11 mouse cellular contexts compared by ENCODE assay signal in the genomic region with DNA sequence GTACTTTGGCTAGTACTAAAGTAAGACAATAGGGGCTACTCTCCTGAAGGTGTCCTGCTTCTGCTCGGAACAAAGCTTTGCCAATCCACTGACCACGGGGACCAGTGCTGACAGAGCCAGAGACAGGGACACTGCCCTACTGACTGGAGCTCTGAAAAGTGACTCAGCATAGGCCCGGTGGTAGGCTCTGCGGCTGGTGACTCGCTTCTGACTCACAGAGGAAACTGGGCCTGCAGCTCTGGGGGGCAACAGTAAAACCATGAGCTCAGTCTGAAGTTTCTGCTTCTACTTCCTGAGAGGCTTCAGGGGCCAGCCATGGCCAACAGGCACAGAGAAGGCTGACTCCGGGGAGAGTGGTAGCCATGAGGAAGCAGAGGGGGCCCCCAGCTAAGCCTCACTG. TPM values are rescaled to one million over a fixed set of nuclear protein-coding genes. Genes with fewer than 3 reads are reported as not detected.
DNase-seq lines count a peak whose midpoint lies in the region; ATAC-seq and TF ChIP-seq lines count a peak whose summit lies in the region.
"Had no signal": no experiment of that assay in that cellular context is flagged by ENCODE, and none has a peak within 500 bp of the region (broad histone marks: within the 10 kb centered on the region; RNA-seq: fewer than 3 reads in every experiment).

No protein-coding gene starts in this region.

- intact Hi-C loops in heart, postnatal 25 days (cut with DNase I) = no loop called here

- no peak overlapping the region for H3K27ac ChIP-seq in midbrain, embryonic 13.5 days
- H3K27ac ChIP-seq in midbrain, embryonic 10.5 days (replicated peaks) = no peak overlapping the region

- no peaks in the 10 kb centered on the region for H3K36me3 ChIP-seq in midbrain, embryonic 13.5 days
- no peaks in the 10 kb centered on the region for H3K36me3 ChIP-seq in midbrain, embryonic 10.5 days
- no peaks in the 10 kb centered on the region for H3K36me3 ChIP-seq in G1E (replicated peaks)

- peaks cover 45% of the 10 kb centered on the region for H3K27me3 ChIP-seq in midbrain, embryonic 13.5 days
- H3K27me3 ChIP-seq in midbrain, embryonic 10.5 days (ENCODE audit: low read depth, poor library complexity, severe bottlenecking) = peaks cover 71% of the 10 kb centered on the region
- H3K27me3 ChIP-seq in G1E (ENCODE audit: insufficient read depth, low read length) = peaks cover 8% of the 10 kb centered on the region; the same call in 1 of the 2 replicates

- H3K9me3 ChIP-seq in midbrain, embryonic 13.5 days = no peaks in the 10 kb centered on the region
- no peaks in the 10 kb centered on the region for H3K9me3 ChIP-seq in midbrain, embryonic 10.5 days (replicated peaks)
- no peaks in the 10 kb centered on the region for H3K9me3 ChIP-seq in G1E (replicated peaks)

- 0 out of 2 replicates have a peak overlapping the region, but pooled peaks have one; percentile 10 for H3K9ac ChIP-seq in midbrain, embryonic 13.5 days (replicated peaks)

- 75% methylated on average over 6 of the region's 6 CpGs for WGBS in midbrain, embryonic 13.5 days
- WGBS in midbrain, embryonic 10.5 days = 64% methylated on average over 6 of the region's 6 CpGs

- H3K4me1 ChIP-seq in midbrain, embryonic 13.5 days (replicated peaks) = no peaks in the 10 kb centered on the region
- H3K4me1 ChIP-seq in midbrain, embryonic 10.5 days = peaks cover 25% of the 10 kb centered on the region
- H3K4me1 ChIP-seq in G1E (ENCODE audit: insufficient read depth, low read depth, low read length) = no peaks in the 10 kb centered on the region; the same call in 1 of the 2 replicates

- no peak overlapping the region for H3K4me2 ChIP-seq in midbrain, embryonic 13.5 days (replicated peaks)

- no peak overlapping the region for H3K4me3 ChIP-seq in midbrain, embryonic 13.5 days (replicated peaks)
- H3K4me3 ChIP-seq in midbrain, embryonic 10.5 days = no peak overlapping the region
- H3K4me3 ChIP-seq in G1E (ENCODE audit: low read depth, low read length) = no peak overlapping the region

- no peak for DNase-seq in midbrain, embryonic 10.5 days (ENCODE audit: low spot score)
- no peak for DNase-seq in G1E (ENCODE audit: low spot score)
- peak; percentile 77 for DNase-seq in fibroblast of lung, adult 2 months (ENCODE audit: low read depth)
- peak; percentile 66 to 77 for DNase-seq in natural killer cell, adult 2 months (ENCODE audit: low spot score in 2 of 2)
- DNase-seq in heart, postnatal 25 days (ENCODE audit: low spot score) = no peak
- DNase-seq: cerebellum, postnatal 10 days had no signal

- no peak for TF ChIP-seq CTCF in G1E (IDR thresholded peaks at IDR 0.05; ENCODE audit: low read depth, low read length)

- no peak for ATAC-seq in midbrain, embryonic 13.5 days
- ATAC-seq in G1E (ENCODE audit: extremely low read depth, insufficient number of reproducible peaks, low FRiP score, poor library complexity, severe bottlenecking) = peak; percentile 31; the same call in 1 of the 2 replicates
- ATAC-seq in erythroblast, adult 5-6 weeks (replicated peaks; ENCODE audit: low FRiP score, poor library complexity, severe bottlenecking) = no peak
- ATAC-seq in cerebellum, adult (ENCODE audit: insufficient number of reproducible peaks, low FRiP score, low TSS enrichment) = no peak
- ATAC-seq: forebrain, embryonic 16.5 days had no signal

RNA-seq across cellular contexts. Expression of a gene that starts 7.1 kb away (rescaled TPM):
- 0.75 and 0.96 TPM in 2 replicates for polyA plus RNA-seq in midbrain, embryonic 13.5 days (2015; fragmentation: Nextera tagmentation; extraction: Ambion mirVana)
- polyA plus RNA-seq in midbrain, embryonic 10.5 days (2016; fragmentation: Nextera tagmentation; extraction: Ambion mirVana) = 0.74 and 1.1 TPM in 2 replicates
- total RNA-seq in G1E (2014; fragmentation: Nextera tagmentation) = not detected in 2 replicates
- total RNA-seq in G1E (2017) = 0.11 TPM in 1 of 2 replicates, not detected in the other
- not detected in 2 replicates for polyA plus RNA-seq in G1E (2012)
- not detected in 2 replicates for total RNA-seq in erythroblast, adult 5-6 weeks (2015; ENCODE audit: low replicate concordance)
- total RNA-seq in erythroblast, adult 5-6 weeks (2017; ENCODE audit: low replicate concordance) = 2.0 TPM in 1 of 2 replicates, not detected in the other
- total RNA-seq in heart, postnatal 25 days (2021) = not detected

RNA-seq across cellular contexts. Expression of a gene that starts 20.9 kb away (rescaled TPM):
- 3.8 and 4.0 TPM in 2 replicates for polyA plus RNA-seq in midbrain, embryonic 13.5 days (2015; fragmentation: Nextera tagmentation; extraction: Ambion mirVana)
- polyA plus RNA-seq in midbrain, embryonic 10.5 days (2016; fragmentation: Nextera tagmentation; extraction: Ambion mirVana) = 2.5 and 2.7 TPM in 2 replicates
- total RNA-seq in G1E (2014; fragmentation: Nextera tagmentation) = not detected in 2 replicates
- 0.12 and 0.76 TPM in 2 replicates for total RNA-seq in G1E (2017)
- 0.03 and 0.07 TPM in 2 replicates for polyA plus RNA-seq in G1E (2012)
- total RNA-seq in erythroblast, adult 5-6 weeks (2015; ENCODE audit: low replicate concordance) = 6.9 and 8.3 TPM in 2 replicates
- 7.3 and 7.8 TPM in 2 replicates for total RNA-seq in erythroblast, adult 5-6 weeks (2017; ENCODE audit: low replicate concordance)
- under 1 TPM; 0.20 to 0.73 TPM for total RNA-seq in heart, postnatal 25 days (2021)

RNA-seq across cellular contexts. Expression of a gene that starts 27.8 kb away (rescaled TPM):
- polyA plus RNA-seq in midbrain, embryonic 13.5 days (2015; fragmentation: Nextera tagmentation; extraction: Ambion mirVana) = not detected in 2 replicates
- polyA plus RNA-seq in midbrain, embryonic 10.5 days (2016; fragmentation: Nextera tagmentation; extraction: Ambion mirVana) = 0.16 TPM in 1 of 2 replicates, not detected in the other
- total RNA-seq in G1E (2014; fragmentation: Nextera tagmentation) = not detected in 2 replicates
- not detected in 2 replicates for total RNA-seq in G1E (2017)
- not detected in 2 replicates for polyA plus RNA-seq in G1E (2012)
- not detected in 2 replicates for total RNA-seq in erythroblast, adult 5-6 weeks (2015; ENCODE audit: low replicate concordance)
- total RNA-seq in erythroblast, adult 5-6 weeks (2017; ENCODE audit: low replicate concordance) = not detected in 2 replicates
- total RNA-seq in heart, postnatal 25 days (2021) = not detected
- total RNA-seq: left cerebral cortex, postnatal 36 days had no signal
- polyA plus RNA-seq: forebrain, embryonic 16.5 days had no signal

Comparison
In these comparisons a context has a peak if more than half of its experiments do, and no peak if none do; other contexts are left out.
1. DNase-seq: peak in fibroblast of lung, adult 2 months (single experiment) and natural killer cell, adult 2 months (2 of 2); none in midbrain, embryonic 10.5 days (single experiment), G1E (single experiment) and heart, postnatal 25 days (single experiment).
2. RNA of a gene that starts 20.9 kb away (total RNA-seq): 6.9 to 8.3 TPM in erythroblast, adult 5-6 weeks; 0.12 to 0.76 TPM in G1E and 0.20 to 0.73 TPM in heart, postnatal 25 days; every median in the first group is over 4 times any median in the second.